Comparison of ENCODE assay signal across 8 mouse cellular contexts in genomic region chr5:140336680-140337079, GRCm38 (mm10). TPM values are rescaled to one million over a fixed set of nuclear protein-coding genes. Genes with fewer than 3 reads are reported as not detected.
DNase-seq lines count a peak whose midpoint lies in the region; ATAC-seq and TF ChIP-seq lines count a peak whose summit lies in the region.
"Had no signal": no experiment of that assay in that cellular context is flagged by ENCODE, and none has a peak within 500 bp of the region (broad histone marks: within the 10 kb centered on the region; RNA-seq: fewer than 3 reads in every experiment).

No protein-coding gene starts in this region.

- H3K4me3 ChIP-seq in heart, embryonic 10.5 days = no peak overlapping the region
- no peak overlapping the region for H3K4me3 ChIP-seq in lung, embryonic 14.5 days (ENCODE audit: low read depth, low read length)
- H3K4me3 ChIP-seq: limb, embryonic 12.5 days had no signal

- intact Hi-C loops in heart, postnatal 36 days (cut with DNase I) = loop anchor here (2.0 to 5.0 kb wide), 2 partner anchors 60 to 201 kb away; no protein-coding TSS in a partner anchor

- no peak overlapping the region for H3K4me2 ChIP-seq in lung, embryonic 14.5 days
- H3K4me2 ChIP-seq: limb, embryonic 12.5 days had no signal

- peak; percentile 32 to 50 for DNase-seq in heart, postnatal 36 days
- DNase-seq in heart, embryonic 10.5 days (ENCODE audit: low spot score) = no peak
- peak; percentile 46 for DNase-seq in right cerebral cortex, postnatal 4 days
- DNase-seq in right cerebral cortex, adult 18-20 months = no peak
- peak; percentile 53 for DNase-seq in brain, embryonic 14.5 days (ENCODE audit: low read depth)
- peak; percentile 72 for DNase-seq in lung, embryonic 14.5 days
- DNase-seq in thymus, postnatal 4 days = peak; percentile 67

- peaks cover 6% of the 10 kb centered on the region; the same call in 1 of the 2 replicates for H3K4me1 ChIP-seq in heart, embryonic 10.5 days
- no peaks in the 10 kb centered on the region for H3K4me1 ChIP-seq in lung, embryonic 14.5 days (ENCODE audit: insufficient read depth)

- no peak overlapping the region for H3K27ac ChIP-seq in heart, embryonic 10.5 days
- H3K27ac ChIP-seq in lung, embryonic 14.5 days (ENCODE audit: low read depth) = no peak overlapping the region
- H3K27ac ChIP-seq: limb, embryonic 12.5 days had no signal

- peak; percentile 79 for TF ChIP-seq CTCF in brain, embryonic 14.5 days (IDR thresholded peaks at IDR 0.05; ENCODE audit: borderline replicate concordance, extremely low read depth, insufficient read depth, insufficient read length)
- TF ChIP-seq CTCF in lung, embryonic 14.5 days (IDR thresholded peaks at IDR 0.05; ENCODE audit: low read depth) = peak; percentile 80

- no peaks in the 10 kb centered on the region for H3K9me3 ChIP-seq in heart, embryonic 10.5 days
- no peaks in the 10 kb centered on the region; the same call in 1 of the 2 replicates for H3K9me3 ChIP-seq in lung, embryonic 14.5 days (ENCODE audit: low read depth, low read length)

- H3K9ac ChIP-seq in lung, embryonic 14.5 days = no peak overlapping the region
- H3K9ac ChIP-seq: limb, embryonic 12.5 days had no signal

- no peaks in the 10 kb centered on the region for H3K27me3 ChIP-seq in heart, embryonic 10.5 days (ENCODE audit: insufficient read depth, poor library complexity, severe bottlenecking)
- no peaks in the 10 kb centered on the region for H3K27me3 ChIP-seq in lung, embryonic 14.5 days (ENCODE audit: insufficient read depth, low read length)
- H3K27me3 ChIP-seq: limb, embryonic 12.5 days had no signal

- no peak for ATAC-seq in lung, embryonic 14.5 days (ENCODE audit: insufficient read depth)

- H3K36me3 ChIP-seq in heart, embryonic 10.5 days = peaks cover 51% of the 10 kb centered on the region
- peaks cover 38% of the 10 kb centered on the region for H3K36me3 ChIP-seq in lung, embryonic 14.5 days (ENCODE audit: insufficient read depth)

- TF ChIP-seq POLR2A in brain, embryonic 14.5 days (IDR thresholded peaks at IDR 0.05; ENCODE audit: borderline replicate concordance, extremely low read depth, insufficient read depth, insufficient read length, poor library complexity, severe bottlenecking) = no peak

- 94% methylated on average over 1 of the region's 1 CpGs for WGBS in heart, embryonic 10.5 days
- WGBS in lung, embryonic 14.5 days = 89% methylated on average over 1 of the region's 1 CpGs

RNA-seq across cellular contexts. Expression of gene Mrm2, which starts 5.0 kb away (rescaled TPM):
- total RNA-seq in heart, postnatal 36 days (2021) = 10 to 100 TPM; 10.5 to 11.0 TPM
- polyA plus RNA-seq in heart, embryonic 10.5 days (2016; fragmentation: Nextera tagmentation; extraction: Ambion mirVana) = 15.4 and 18.8 TPM in 2 replicates
- polyA plus RNA-seq in brain, embryonic 14.5 days (2012; rRNA removed) = 14.4 and 15.4 TPM in 2 replicates
- 18.3 and 19.9 TPM in 2 replicates for polyA plus RNA-seq in lung, embryonic 14.5 days (2014; fragmentation: Nextera tagmentation; extraction: Ambion mirVana)

RNA-seq across cellular contexts. Expression of gene Nudt1, which starts 15.2 kb away (rescaled TPM):
- total RNA-seq in heart, postnatal 36 days (2021) = 10 to 100 TPM in 1 of 2 experiments, 1 to 10 TPM in 1; 8.9 to 10.2 TPM
- 39.2 and 50.4 TPM in 2 replicates for polyA plus RNA-seq in heart, embryonic 10.5 days (2016; fragmentation: Nextera tagmentation; extraction: Ambion mirVana)
- polyA plus RNA-seq in brain, embryonic 14.5 days (2012; rRNA removed) = 17.3 and 20.1 TPM in 2 replicates
- 44.2 and 47.5 TPM in 2 replicates for polyA plus RNA-seq in lung, embryonic 14.5 days (2014; fragmentation: Nextera tagmentation; extraction: Ambion mirVana)

RNA-seq across cellular contexts. Expression of gene Mad1l1, which starts 15.3 kb away (rescaled TPM):
- total RNA-seq in heart, postnatal 36 days (2021) = 10 to 100 TPM in 1 of 2 experiments, 1 to 10 TPM in 1; 9.6 to 10.6 TPM
- 34.4 and 43.5 TPM in 2 replicates for polyA plus RNA-seq in heart, embryonic 10.5 days (2016; fragmentation: Nextera tagmentation; extraction: Ambion mirVana)
- polyA plus RNA-seq in brain, embryonic 14.5 days (2012; rRNA removed) = 29.9 and 30.0 TPM in 2 replicates
- 52.6 and 61.6 TPM in 2 replicates for polyA plus RNA-seq in lung, embryonic 14.5 days (2014; fragmentation: Nextera tagmentation; extraction: Ambion mirVana)

RNA-seq across cellular contexts. Expression of gene Snx8, which starts 52.4 kb away (rescaled TPM):
- total RNA-seq in heart, postnatal 36 days (2021) = 10 to 100 TPM; 14.0 to 19.6 TPM
- polyA plus RNA-seq in heart, embryonic 10.5 days (2016; fragmentation: Nextera tagmentation; extraction: Ambion mirVana) = 19.2 and 20.1 TPM in 2 replicates
- 20.6 and 30.3 TPM in 2 replicates for polyA plus RNA-seq in brain, embryonic 14.5 days (2012; rRNA removed)
- polyA plus RNA-seq in lung, embryonic 14.5 days (2014; fragmentation: Nextera tagmentation; extraction: Ambion mirVana) = 8.3 and 9.5 TPM in 2 replicates

Comparison
In these comparisons a context has a peak if more than half of its experiments do, and no peak if none do; other contexts are left out.
1. DNase-seq: peak in heart, postnatal 36 days (2 of 2), right cerebral cortex, postnatal 4 days (single experiment), brain, embryonic 14.5 days (single experiment), lung, embryonic 14.5 days (single experiment) and thymus, postnatal 4 days (single experiment); none in heart, embryonic 10.5 days (single experiment) and right cerebral cortex, adult 18-20 months (single experiment).